Mouse (Mus musculus) small intestine, adult 2 months (tissue): ENCODE measurements around the gene Spns1. TPM values are rescaled to one million over a fixed set of nuclear protein-coding genes. Genes with fewer than 3 reads are reported as not detected.
"Not testable (repeated sequence)": the region's sequence is repeated elsewhere in the genome, so short reads cannot be mapped to it uniquely, and the experiment has no call there.

Experiments
- H3K27ac ChIP-seq: fragments of 200-500 bp; 2 replicates; pipeline ENCODE4 v1.5.1; 2012; ENCODE audit warnings: low read depth, low read length, control low read depth, inconsistent platforms; ENCODE audit not compliant: insufficient read depth
- H3K27me3 ChIP-seq: fragments of 200-500 bp; 2 replicates; pipeline ENCODE4 v1.6.1; 2012; ENCODE audit warnings: mild to moderate bottlenecking, moderate library complexity, low read length, inconsistent platforms; ENCODE audit not compliant: control insufficient read depth, insufficient read depth
- H3K36me3 ChIP-seq: fragments of 200-500 bp; 2 replicates; pipeline ENCODE4 v1.6.1; 2012; ENCODE audit warnings: mild to moderate bottlenecking, low read length, control low read depth, inconsistent platforms; ENCODE audit not compliant: control insufficient read depth, insufficient read depth
- H3K4me1 ChIP-seq: fragments of 200-500 bp; 2 replicates; pipeline ENCODE4 v1.6.1; 2012; ENCODE audit warnings: low read length, inconsistent platforms, mixed read lengths; ENCODE audit not compliant: control insufficient read depth, insufficient read depth, insufficient read length
- H3K4me3 ChIP-seq: fragments of 200-500 bp; 2 replicates; pipeline ENCODE4 v1.5.1; 2012; ENCODE audit warnings: low read depth, mild to moderate bottlenecking, control low read depth, inconsistent platforms, low read length, moderate library complexity
- CTCF ChIP-seq: fragments of 200-500 bp; IDR thresholded peaks from 2 replicates; pipeline ENCODE4 v1.5.1; 2012; ENCODE audit warnings: low read depth, mild to moderate bottlenecking, control low read depth, inconsistent platforms, low read length, moderate library complexity, mixed read lengths; ENCODE audit not compliant: insufficient replicate concordance, insufficient read length; ENCODE audit errors: extremely low read depth
- POLR2A ChIP-seq: fragments of 200-500 bp; IDR thresholded peaks from 2 replicates; pipeline ENCODE4 v1.6.1; 2012; ENCODE audit warnings: low read depth, mild to moderate bottlenecking, control low read depth, inconsistent platforms, low read length, moderate library complexity
- WGBS: fragments of 180-500 bp; shearing (Covaris S2); methylation state at CpG from one replicate; pipeline ENCODE4 v1.1.7; 2018; 5-methylcytosine and 5-hydroxymethylcytosine counted together
- polyA plus RNA-seq: library from polyadenylated mRNA; depleted of rRNA; stranded (reverse); fragments of >200 nt; gene quantifications from 2 replicates; pipeline ENCODE4 v1.2.3, GENCODE M21; 2012

The Spns1 gene
- polyA plus RNA-seq, 1 experiment, result 149 TPM

GRCm38 (mm10) chr7:126339521-126339971, 37.7 kb downstream of the Spns1 start:
- TF ChIP-seq CTCF, result no peak
- TF ChIP-seq POLR2A, result no peak
- H3K4me3 ChIP-seq, result no peak overlapping the region
- H3K4me1 ChIP-seq, result peaks cover 16% of the 10 kb centered on the region
- H3K27ac ChIP-seq, result no peak overlapping the region
- 70% methylated on average over 8 of the region's 8 CpGs for WGBS
- no peaks in the 10 kb centered on the region for H3K27me3 ChIP-seq
- H3K36me3 ChIP-seq, result no peaks in the 10 kb centered on the region

GRCm38 (mm10) chr7:126338906-126339305, 38.3 kb downstream of the Spns1 start:
- no peaks in the 10 kb centered on the region for H3K27me3 ChIP-seq
- no peak overlapping the region for H3K4me3 ChIP-seq
- H3K27ac ChIP-seq, result no peak overlapping the region
- TF ChIP-seq CTCF, result no peak
- TF ChIP-seq POLR2A, result no peak
- H3K4me1 ChIP-seq, result peaks cover 16% of the 10 kb centered on the region
- WGBS, result 89% methylated on average over 8 of the region's 8 CpGs
- H3K36me3 ChIP-seq, result no peaks in the 10 kb centered on the region

DNA sequence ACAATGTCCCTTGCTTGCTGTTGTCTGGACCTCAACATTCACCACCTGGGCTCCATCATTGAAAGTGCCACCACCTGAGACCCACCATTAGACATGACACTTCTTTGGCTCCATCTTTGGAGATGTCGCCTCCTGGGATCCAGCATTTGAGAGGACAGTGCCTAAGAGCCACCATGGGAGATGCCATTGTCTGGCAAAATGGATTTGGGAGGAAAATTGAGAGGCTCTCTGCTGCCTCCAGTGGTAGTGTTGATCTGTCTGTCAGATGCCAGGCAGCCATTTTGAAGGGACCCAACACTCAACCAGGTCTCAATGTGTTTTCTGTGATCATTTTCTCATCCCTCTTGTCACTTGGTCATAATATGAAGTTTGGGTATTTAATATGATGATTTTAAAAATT, 41.7 kb downstream of the Spns1 start:
- 92% methylated on average over 1 of the region's 1 CpGs for WGBS
- H3K4me3 ChIP-seq, result no peak overlapping the region
- TF ChIP-seq POLR2A, result no peak
- TF ChIP-seq CTCF, result peak; percentile 41; the same call in 1 of the 2 replicates
- H3K4me1 ChIP-seq, result peaks cover 8% of the 10 kb centered on the region
- H3K27me3 ChIP-seq, result no peaks in the 10 kb centered on the region
- no peaks in the 10 kb centered on the region for H3K36me3 ChIP-seq
- H3K27ac ChIP-seq, result no peak overlapping the region

- TF ChIP-seq CTCF, result no peak
- no peak for TF ChIP-seq POLR2A
- Histone ChIP-seq H3K27me3 (no peaks in the 10 kb centered on the region), H3K4me3 (no peak overlapping the region), H3K4me1 (no peaks in the 10 kb centered on the region), H3K36me3 (no peaks in the 10 kb centered on the region), H3K27ac (no peak overlapping the region)
- WGBS, result 57% methylated on average over 3 of the region's 3 CpGs
These were observed 44.6 kb downstream of the Spns1 start for GRCm38 (mm10) chr7:126332691-126333090.

- Histone ChIP-seq H3K4me1 (no peaks in the 10 kb centered on the region), H3K4me3 (no peak overlapping the region), H3K36me3 (no peaks in the 10 kb centered on the region), H3K27me3 (no peaks in the 10 kb centered on the region), H3K27ac (no peak overlapping the region)
- TF ChIP-seq CTCF, result no peak
- no peak for TF ChIP-seq POLR2A
- WGBS, result 31% methylated on average over 2 of the region's 2 CpGs
These were observed 46.6 kb downstream of the Spns1 start for GRCm38 (mm10) chr7:126330693-126331092.

- WGBS, result 73% methylated on average over 9 of the region's 9 CpGs
- no peak for TF ChIP-seq CTCF
- TF ChIP-seq POLR2A, result no peak
- H3K4me1 ChIP-seq, result no peaks in the 10 kb centered on the region
- no peak overlapping the region for H3K4me3 ChIP-seq
- no peaks in the 10 kb centered on the region for H3K36me3 ChIP-seq
- H3K27me3 ChIP-seq, result no peaks in the 10 kb centered on the region
- no peak overlapping the region for H3K27ac ChIP-seq
These were observed 47.2 kb downstream of the Spns1 start for GRCm38 (mm10) chr7:126329907-126330645.

GRCm38 (mm10) chr7:126328848-126329247, 48.4 kb downstream of the Spns1 start:
- not testable (repeated sequence) for H3K4me3 ChIP-seq, H3K4me1 ChIP-seq, H3K27ac ChIP-seq, H3K36me3 ChIP-seq, H3K27me3 ChIP-seq
- 71% methylated on average over 5 of the region's 6 CpGs for WGBS

DNA sequence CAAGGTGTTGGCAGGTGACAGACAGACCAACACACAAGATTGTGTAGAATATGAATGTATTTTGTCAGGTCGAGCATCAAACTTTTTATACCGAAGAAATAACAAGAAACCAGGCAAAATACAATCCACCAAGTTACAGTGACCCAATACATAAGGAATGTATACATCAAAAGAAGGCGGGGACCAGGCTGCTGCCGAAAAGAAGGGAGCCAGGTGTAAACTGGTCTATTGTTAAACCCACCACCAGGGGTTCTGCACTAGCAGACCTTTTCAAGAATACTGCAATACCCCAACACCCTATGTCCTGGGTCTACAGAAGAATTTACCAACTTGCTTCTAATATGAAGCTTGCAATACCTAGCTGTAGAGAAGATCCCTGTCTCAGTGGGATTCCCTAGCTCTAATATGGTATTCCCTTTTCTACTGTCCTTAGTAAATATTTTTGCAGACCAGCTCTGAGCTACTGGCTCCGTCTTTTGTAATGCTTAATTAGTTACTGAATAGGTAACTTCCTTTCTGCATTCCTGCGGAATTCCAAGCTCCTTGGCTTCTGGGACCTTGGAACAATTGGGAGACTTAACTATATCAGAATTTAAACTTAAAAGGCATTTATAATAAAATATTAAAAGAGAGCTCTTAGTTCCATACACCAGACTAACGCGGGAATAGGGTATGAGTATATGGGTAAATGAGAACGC, 51.5 kb downstream of the Spns1 start:
- H3K36me3 ChIP-seq, H3K27me3 ChIP-seq, H3K4me1 ChIP-seq, H3K4me3 ChIP-seq, H3K27ac ChIP-seq: not testable (repeated sequence)
- 25% methylated on average over 9 of the region's 9 CpGs for WGBS
